Mouse (Mus musculus): ENCODE measurements around the gene Sri. TPM values are rescaled to one million over a fixed set of nuclear protein-coding genes. Genes with fewer than 3 reads are reported as not detected.

Gene Sri
- polyA plus RNA-seq, 1 experiment: not detected

DNA sequence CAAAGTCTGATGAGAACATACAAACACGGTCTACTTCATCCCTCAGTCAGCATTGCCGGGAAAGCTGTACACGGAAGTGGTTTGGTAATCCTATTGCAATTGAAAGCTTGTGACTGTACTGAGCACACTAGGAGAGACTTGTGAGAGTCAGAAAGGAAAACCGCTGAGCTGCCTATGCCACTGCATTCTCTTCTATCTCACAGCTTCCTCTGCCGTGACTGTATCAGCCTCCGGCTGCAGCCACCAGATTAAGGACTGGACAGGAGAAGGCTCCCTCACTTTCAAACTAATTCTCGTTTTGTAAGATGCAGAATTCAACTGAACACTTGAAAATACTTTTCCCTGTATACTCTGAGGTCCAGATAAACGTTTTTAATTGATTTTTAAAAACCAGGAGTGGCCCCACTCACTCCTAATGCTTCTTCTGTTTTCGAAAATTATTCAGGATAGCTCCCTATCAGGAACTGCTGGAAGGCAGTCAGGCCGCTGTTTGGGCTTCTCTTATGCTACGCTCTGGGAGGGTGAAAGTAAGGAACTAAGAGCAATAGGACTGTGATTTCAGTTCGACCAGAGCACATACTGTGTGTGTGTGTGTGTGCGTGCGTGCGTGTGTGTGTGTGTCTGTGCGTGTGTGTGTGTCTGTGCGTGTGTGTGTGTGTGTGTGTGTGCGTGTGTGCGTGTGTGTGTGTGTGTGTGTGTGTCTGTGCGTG lies 37.1 kb downstream of the Sri start:
- no peak for TF ChIP-seq CTCF (IDR thresholded peaks at IDR 0.05; ENCODE audit: insufficient read depth, low read depth, low read length)
- Histone ChIP-seq H3K27ac (ENCODE audit: insufficient read depth, low read depth, low read length) (no peak overlapping the region), H3K4me1 (ENCODE audit: control insufficient read depth, insufficient read depth, low read length) (no peaks in the 10 kb centered on the region), H3K4me3 (ENCODE audit: insufficient read depth, low read depth, low read length) (no peak overlapping the region)
- 79% methylated on average over 20 of the region's 20 CpGs for WGBS

DNA sequence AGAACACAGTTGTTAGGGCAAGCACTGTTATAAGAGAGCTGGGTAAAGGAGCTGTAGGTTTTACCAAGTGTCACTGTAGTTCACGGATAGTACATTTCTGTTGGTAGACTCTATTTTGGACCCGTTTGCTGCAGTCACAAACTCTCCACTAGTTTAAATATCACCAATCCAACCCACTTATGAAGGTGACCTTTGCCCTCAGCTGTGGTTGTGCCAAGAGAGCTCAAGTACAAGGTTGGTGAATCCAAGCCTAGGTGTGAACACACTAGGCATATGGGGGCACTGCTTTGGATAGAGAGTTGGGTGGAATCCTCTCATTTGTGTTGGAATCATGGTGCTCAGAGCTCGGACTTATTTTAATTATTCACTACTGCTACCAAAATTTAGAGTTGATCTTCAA lies 39.8 kb downstream of the Sri start:
- Histone ChIP-seq H3K4me1 (ENCODE audit: control insufficient read depth, insufficient read depth, low read length) (no peaks in the 10 kb centered on the region), H3K4me3 (ENCODE audit: insufficient read depth, low read depth, low read length) (no peak overlapping the region), H3K27ac (ENCODE audit: insufficient read depth, low read depth, low read length) (no peak overlapping the region)
- TF ChIP-seq POLR2A (IDR thresholded peaks at IDR 0.05; ENCODE audit: insufficient read depth, low read depth, low read length) (no peak), CTCF (IDR thresholded peaks at IDR 0.05; ENCODE audit: insufficient read depth, low read depth, low read length) (no peak)
- WGBS: 93% methylated on average over 3 of the region's 3 CpGs

DNA sequence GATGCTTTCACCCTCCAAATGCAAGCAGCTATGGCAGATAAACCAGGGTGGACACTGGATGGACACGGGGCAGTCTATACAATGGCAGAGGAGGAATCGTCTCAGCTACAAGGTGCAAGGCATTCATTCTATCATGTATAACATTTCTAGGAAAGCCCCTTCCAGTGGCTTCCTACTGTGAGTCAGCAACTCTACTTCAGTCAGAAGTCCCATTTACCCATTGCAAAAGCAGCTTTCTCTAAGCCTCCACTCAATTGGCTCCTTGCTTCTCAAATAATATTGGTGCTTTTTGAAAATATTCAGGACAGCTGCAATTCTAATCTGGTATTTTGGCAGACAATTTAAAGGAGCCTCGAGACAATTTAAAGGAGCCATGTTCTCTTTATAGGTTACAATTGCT lies 42.3 kb downstream of the Sri start:
- WGBS: 71% methylated on average over 3 of the region's 3 CpGs
- Histone ChIP-seq H3K4me3 (ENCODE audit: insufficient read depth, low read depth, low read length) (no peak overlapping the region), H3K27ac (ENCODE audit: insufficient read depth, low read depth, low read length) (no peak overlapping the region), H3K4me1 (ENCODE audit: control insufficient read depth, insufficient read depth, low read length) (no peaks in the 10 kb centered on the region)
- TF ChIP-seq CTCF (IDR thresholded peaks at IDR 0.05; ENCODE audit: insufficient read depth, low read depth, low read length) (no peak), POLR2A (IDR thresholded peaks at IDR 0.05; ENCODE audit: insufficient read depth, low read depth, low read length) (no peak)

DNA sequence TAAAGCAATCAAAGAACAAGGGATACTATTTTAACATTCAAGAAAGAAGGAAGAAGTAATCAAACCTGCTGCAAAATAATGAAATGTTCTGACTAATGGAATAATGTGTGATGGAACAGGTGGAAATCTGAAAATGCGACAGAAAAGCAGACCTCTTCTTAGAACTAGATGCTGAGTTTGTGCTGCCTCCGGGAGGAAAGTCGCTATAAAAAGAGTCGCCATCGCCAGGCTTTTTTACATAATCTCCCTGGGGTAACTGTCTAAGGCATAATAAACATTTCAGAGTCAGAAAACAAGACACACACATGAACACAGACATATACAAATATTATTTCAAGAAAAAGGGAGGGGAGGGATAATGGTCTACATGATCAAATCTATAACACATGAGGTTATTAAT lies 49.0 kb downstream of the Sri start:
- TF ChIP-seq POLR2A (IDR thresholded peaks at IDR 0.05; ENCODE audit: insufficient read depth, low read depth, low read length): no peak
- TF ChIP-seq CTCF (IDR thresholded peaks at IDR 0.05; ENCODE audit: insufficient read depth, low read depth, low read length): no peak
- 77% methylated on average over 5 of the region's 5 CpGs for WGBS
- no peaks in the 10 kb centered on the region for H3K4me1 ChIP-seq (ENCODE audit: control insufficient read depth, insufficient read depth, low read length)

DNA sequence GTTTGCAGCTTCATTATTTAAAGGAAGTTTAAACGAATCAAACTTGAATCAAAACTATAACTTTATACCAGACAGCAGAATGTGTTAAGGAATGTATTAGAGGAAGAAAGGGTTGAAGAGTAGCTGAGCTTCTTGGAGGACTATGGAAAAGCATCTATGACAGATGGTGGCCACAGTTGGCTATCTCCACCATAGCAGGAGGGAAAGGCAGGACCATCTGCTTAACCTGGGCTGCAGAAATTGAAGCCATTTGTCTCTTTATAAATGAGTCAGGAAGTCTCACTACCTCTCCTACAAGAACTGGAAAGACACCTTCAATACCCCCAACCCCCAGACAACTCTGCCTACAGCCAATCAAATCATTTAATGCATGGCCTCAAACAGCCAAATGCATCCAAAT lies 49.8 kb downstream of the Sri start:
- no peak overlapping the region for H3K27ac ChIP-seq (ENCODE audit: insufficient read depth, low read depth, low read length)
- WGBS: 90% methylated on average over 1 of the region's 1 CpGs
- H3K4me3 ChIP-seq (ENCODE audit: insufficient read depth, low read depth, low read length): no peak overlapping the region
- TF ChIP-seq CTCF (IDR thresholded peaks at IDR 0.05; ENCODE audit: insufficient read depth, low read depth, low read length) (no peak), POLR2A (IDR thresholded peaks at IDR 0.05; ENCODE audit: insufficient read depth, low read depth, low read length) (no peak)
- no peaks in the 10 kb centered on the region for H3K4me1 ChIP-seq (ENCODE audit: control insufficient read depth, insufficient read depth, low read length)

More for the DNA sequence above, 49.0 kb downstream of the Sri start:
- Histone ChIP-seq H3K27ac (ENCODE audit: insufficient read depth, low read depth, low read length) (no peak overlapping the region), H3K4me3 (ENCODE audit: insufficient read depth, low read depth, low read length) (no peak overlapping the region)

DNA sequence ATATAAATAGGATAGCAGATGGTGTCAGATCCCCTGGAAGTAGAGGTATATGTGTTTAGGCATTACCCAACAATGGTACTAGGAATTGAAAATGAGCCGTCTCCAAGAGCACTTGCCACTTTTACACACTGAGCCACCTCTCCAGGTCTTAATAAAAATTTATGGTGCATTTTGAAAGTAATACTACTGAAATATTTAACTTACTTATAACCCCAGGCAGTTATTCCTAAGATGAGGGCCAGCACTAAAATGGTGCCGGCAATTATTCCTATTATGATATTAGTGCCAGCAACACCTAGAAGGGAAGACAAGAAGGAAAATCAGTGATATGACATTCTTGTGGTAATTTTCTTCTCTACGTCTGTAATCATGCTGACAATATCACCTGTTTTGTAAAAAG lies 65.8 kb downstream of the Sri start:
- Histone ChIP-seq H3K4me3 (ENCODE audit: insufficient read depth, low read depth, low read length) (no peak overlapping the region), H3K27ac (ENCODE audit: insufficient read depth, low read depth, low read length) (no peak overlapping the region), H3K4me1 (ENCODE audit: control insufficient read depth, insufficient read depth, low read length) (peaks cover 2% of the 10 kb centered on the region; the same call in 1 of the 2 replicates)
- TF ChIP-seq POLR2A (IDR thresholded peaks at IDR 0.05; ENCODE audit: insufficient read depth, low read depth, low read length) (no peak), CTCF (IDR thresholded peaks at IDR 0.05; ENCODE audit: insufficient read depth, low read depth, low read length) (no peak)
- 96% methylated on average over 3 of the region's 3 CpGs for WGBS

DNA sequence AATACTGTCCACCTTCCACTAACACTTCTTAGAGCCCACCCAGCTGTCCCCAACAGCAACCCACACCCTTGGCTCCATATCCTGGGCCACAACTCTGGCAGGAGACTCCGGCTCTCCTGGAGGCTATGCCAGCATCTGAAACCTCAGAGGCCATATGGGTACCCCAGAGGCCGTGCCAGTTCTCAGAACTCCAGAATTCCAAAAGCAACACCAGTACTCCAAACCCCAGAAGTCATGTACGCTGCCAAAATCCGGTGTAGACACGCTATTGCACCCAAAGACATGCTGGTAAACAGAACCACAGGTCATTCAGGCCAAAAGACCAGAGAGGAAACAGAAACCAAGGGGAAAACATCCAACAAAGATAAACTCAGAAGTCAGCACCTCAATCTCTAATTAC lies 66.4 kb downstream of the Sri start:
- no peak for TF ChIP-seq CTCF (IDR thresholded peaks at IDR 0.05; ENCODE audit: insufficient read depth, low read depth, low read length)
- TF ChIP-seq POLR2A (IDR thresholded peaks at IDR 0.05; ENCODE audit: insufficient read depth, low read depth, low read length): no peak
- Histone ChIP-seq H3K4me1 (ENCODE audit: control insufficient read depth, insufficient read depth, low read length) (peaks cover 2% of the 10 kb centered on the region; the same call in 1 of the 2 replicates), H3K27ac (ENCODE audit: insufficient read depth, low read depth, low read length) (no peak overlapping the region), H3K4me3 (ENCODE audit: insufficient read depth, low read depth, low read length) (no peak overlapping the region)
- 95% methylated on average over 5 of the region's 5 CpGs for WGBS

DNA sequence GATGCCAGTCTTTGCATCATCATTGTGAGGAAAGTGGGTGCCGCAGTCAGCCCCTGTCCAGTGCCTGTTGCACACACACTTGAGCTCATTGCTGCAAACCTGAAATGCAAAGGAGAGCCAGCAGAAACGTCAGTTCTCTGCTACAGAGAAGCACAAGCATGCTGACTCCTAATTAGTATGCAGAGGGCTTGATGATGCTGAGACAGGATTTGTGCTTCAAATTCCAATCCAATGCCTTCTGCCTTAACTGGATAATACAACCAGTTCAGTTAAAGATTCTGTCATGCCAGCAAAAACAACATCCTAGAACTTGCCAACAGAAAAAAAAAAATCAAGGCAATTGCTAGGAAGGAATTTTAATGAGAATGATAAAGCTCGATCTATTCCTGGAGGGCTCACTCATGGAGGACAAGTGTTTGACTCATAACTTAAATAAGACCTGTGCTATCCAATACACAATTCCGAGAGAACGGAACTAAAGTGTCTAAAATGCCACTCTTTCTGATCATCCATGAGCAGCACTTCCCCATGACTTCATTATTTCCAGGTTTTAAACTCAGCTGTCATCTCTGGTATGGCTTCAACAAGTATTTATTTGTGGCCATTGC lies 70.8 kb downstream of the Sri start:
- no peak overlapping the region for H3K27ac ChIP-seq (ENCODE audit: insufficient read depth, low read depth, low read length)
- H3K4me3 ChIP-seq (ENCODE audit: insufficient read depth, low read depth, low read length): no peak overlapping the region
- TF ChIP-seq CTCF (IDR thresholded peaks at IDR 0.05; ENCODE audit: insufficient read depth, low read depth, low read length) (no peak), POLR2A (IDR thresholded peaks at IDR 0.05; ENCODE audit: insufficient read depth, low read depth, low read length) (no peak)
- peaks cover 2% of the 10 kb centered on the region; the same call in 1 of the 2 replicates for H3K4me1 ChIP-seq (ENCODE audit: control insufficient read depth, insufficient read depth, low read length)
- 46% methylated on average over 5 of the region's 5 CpGs for WGBS

Other genes with a start within 250 kb of the Sri start
- gene Steap4, start 85.6 kb upstream of the Sri start, polyA plus RNA-seq (2012; ENCODE audit: insufficient read depth, insufficient read length, low replicate concordance, missing spikeins): not detected in 2 replicates

All from olfactory bulb, adult 2 months (tissue).